Mouse (Mus musculus): Measurements from ENCODE around the gene Yy1. TPM values are rescaled to one million over a fixed set of nuclear protein-coding genes. Genes with fewer than 3 reads are reported as not detected.
A peak's percentile ranks its signal among the peaks of the same experiment; 100 is the strongest.

The Yy1 gene
- polyA plus RNA-seq, 1 experiment from 2014 or later: 8.8 TPM

GRCm38 (mm10) chr12:108809771-108810170 is 17.0 kb downstream of the Yy1 start:
- 44% methylated on average over 1 of the region's 1 CpGs for WGBS (ENCODE audit: insufficient replicate concordance)
- Histone ChIP-seq H3K36me3 (replicated peaks) (peaks cover 55% of the 10 kb centered on the region), H3K27ac (replicated peaks) (peak overlapping the region; percentile 42; the same call in 1 of the 2 replicates)

GRCm38 (mm10) chr12:108810309-108810708 is 17.5 kb downstream of the Yy1 start:
- Histone ChIP-seq H3K4me1 (replicated peaks) (peaks cover 38% of the 10 kb centered on the region), H3K27me3 (no peaks in the 10 kb centered on the region), H3K27ac (replicated peaks) (peak overlapping the region; percentile 42; the same call in 1 of the 2 replicates), H3K4me2 (no peak overlapping the region), H3K9me3 (replicated peaks) (no peaks in the 10 kb centered on the region), H3K36me3 (replicated peaks) (peaks cover 60% of the 10 kb centered on the region), H3K9ac (no peak overlapping the region), H3K4me3 (replicated peaks) (no peak overlapping the region)
- 39% methylated on average over 7 of the region's 7 CpGs for WGBS (ENCODE audit: insufficient replicate concordance)
- ATAC-seq (ENCODE audit: insufficient read depth): no peak

More at GRCm38 (mm10) chr12:108809771-108810170, 17.0 kb downstream of the Yy1 start:
- Histone ChIP-seq H3K4me2 (no peak overlapping the region), H3K4me3 (replicated peaks) (no peak overlapping the region), H3K9ac (no peak overlapping the region), H3K4me1 (replicated peaks) (peaks cover 38% of the 10 kb centered on the region), H3K9me3 (replicated peaks) (no peaks in the 10 kb centered on the region), H3K27me3 (no peaks in the 10 kb centered on the region)
- ATAC-seq (ENCODE audit: insufficient read depth): no peak

GRCm38 (mm10) chr12:108811133-108811532 is 18.4 kb downstream of the Yy1 start:
- 35% methylated on average over 2 of the region's 2 CpGs for WGBS (ENCODE audit: insufficient replicate concordance)
- Histone ChIP-seq H3K4me3 (replicated peaks) (no peak overlapping the region), H3K36me3 (replicated peaks) (peaks cover 63% of the 10 kb centered on the region), H3K9ac (no peak overlapping the region), H3K4me1 (replicated peaks) (peaks cover 38% of the 10 kb centered on the region), H3K27ac (replicated peaks) (0 out of 2 replicates have a peak overlapping the region, but pooled peaks have one; percentile 29), H3K9me3 (replicated peaks) (no peaks in the 10 kb centered on the region), H3K27me3 (no peaks in the 10 kb centered on the region), H3K4me2 (no peak overlapping the region)
- ATAC-seq (ENCODE audit: insufficient read depth): no peak

GRCm38 (mm10) chr12:108812463-108812862 is 19.7 kb downstream of the Yy1 start:
- Histone ChIP-seq H3K9ac (no peak overlapping the region), H3K4me3 (replicated peaks) (no peak overlapping the region), H3K4me2 (no peak overlapping the region), H3K4me1 (replicated peaks) (peaks cover 38% of the 10 kb centered on the region), H3K36me3 (replicated peaks) (peaks cover 63% of the 10 kb centered on the region), H3K27ac (replicated peaks) (no peak overlapping the region), H3K9me3 (replicated peaks) (no peaks in the 10 kb centered on the region), H3K27me3 (no peaks in the 10 kb centered on the region)
- 85% methylated on average over 6 of the region's 6 CpGs for WGBS (ENCODE audit: insufficient replicate concordance)
- ATAC-seq (ENCODE audit: insufficient read depth): no peak

GRCm38 (mm10) chr12:108814470-108814869 is 21.7 kb downstream of the Yy1 start:
- WGBS (ENCODE audit: insufficient replicate concordance): 89% methylated on average over 6 of the region's 6 CpGs
- Histone ChIP-seq H3K4me2 (no peak overlapping the region), H3K9me3 (replicated peaks) (no peaks in the 10 kb centered on the region), H3K36me3 (replicated peaks) (peaks cover 62% of the 10 kb centered on the region), H3K4me3 (replicated peaks) (no peak overlapping the region), H3K27ac (replicated peaks) (no peak overlapping the region), H3K9ac (no peak overlapping the region), H3K27me3 (no peaks in the 10 kb centered on the region), H3K4me1 (replicated peaks) (peaks cover 25% of the 10 kb centered on the region)
- no peak for ATAC-seq (ENCODE audit: insufficient read depth)

- Histone ChIP-seq H3K9ac (no peak overlapping the region), H3K9me3 (replicated peaks) (no peaks in the 10 kb centered on the region), H3K27me3 (no peaks in the 10 kb centered on the region), H3K4me2 (no peak overlapping the region), H3K36me3 (replicated peaks) (peaks cover 56% of the 10 kb centered on the region), H3K4me1 (replicated peaks) (peaks cover 4% of the 10 kb centered on the region), H3K4me3 (replicated peaks) (no peak overlapping the region), H3K27ac (replicated peaks) (no peak overlapping the region)
- WGBS (ENCODE audit: insufficient replicate concordance): 84% methylated on average over 11 of the region's 11 CpGs
- no peak for ATAC-seq (ENCODE audit: insufficient read depth)
Observed at GRCm38 (mm10) chr12:108816569-108816968, 23.8 kb downstream of the Yy1 start.

- Histone ChIP-seq H3K4me2 (no peak overlapping the region), H3K27me3 (no peaks in the 10 kb centered on the region), H3K4me1 (replicated peaks) (no peaks in the 10 kb centered on the region), H3K9ac (no peak overlapping the region), H3K27ac (replicated peaks) (no peak overlapping the region), H3K4me3 (replicated peaks) (no peak overlapping the region), H3K36me3 (replicated peaks) (peaks cover 34% of the 10 kb centered on the region), H3K9me3 (replicated peaks) (no peaks in the 10 kb centered on the region)
- WGBS (ENCODE audit: insufficient replicate concordance): 79% methylated on average over 4 of the region's 4 CpGs
- ATAC-seq (ENCODE audit: insufficient read depth): no peak
Observed at GRCm38 (mm10) chr12:108820461-108820860, 27.7 kb downstream of the Yy1 start.

GRCm38 (mm10) chr12:108823036-108823435 is 30.3 kb downstream of the Yy1 start:
- WGBS (ENCODE audit: insufficient replicate concordance): 78% methylated on average over 8 of the region's 8 CpGs
- no peak overlapping the region for H3K4me2 ChIP-seq
- H3K36me3 ChIP-seq (replicated peaks): peaks cover 30% of the 10 kb centered on the region
- no peak overlapping the region for H3K27ac ChIP-seq (replicated peaks)
- H3K9ac ChIP-seq: no peak overlapping the region
- no peaks in the 10 kb centered on the region for H3K27me3 ChIP-seq
- H3K4me1 ChIP-seq (replicated peaks): no peaks in the 10 kb centered on the region
- H3K9me3 ChIP-seq (replicated peaks): no peaks in the 10 kb centered on the region
- no peak for ATAC-seq (ENCODE audit: insufficient read depth)
- no peak overlapping the region for H3K4me3 ChIP-seq (replicated peaks)

- no peaks in the 10 kb centered on the region for H3K9me3 ChIP-seq (replicated peaks)
- WGBS (ENCODE audit: insufficient replicate concordance): 86% methylated on average over 15 of the region's 15 CpGs
- no peaks in the 10 kb centered on the region for H3K27me3 ChIP-seq
- no peak overlapping the region for H3K9ac ChIP-seq
- ATAC-seq (ENCODE audit: insufficient read depth): no peak
- no peak overlapping the region for H3K27ac ChIP-seq (replicated peaks)
- no peaks in the 10 kb centered on the region for H3K4me1 ChIP-seq (replicated peaks)
- H3K4me3 ChIP-seq (replicated peaks): no peak overlapping the region
- H3K36me3 ChIP-seq (replicated peaks): peaks cover 22% of the 10 kb centered on the region; the same call in 1 of the 2 replicates
- H3K4me2 ChIP-seq: no peak overlapping the region
Observed at GRCm38 (mm10) chr12:108824225-108824874, 31.6 kb downstream of the Yy1 start.

- no peak overlapping the region for H3K9ac ChIP-seq
Observed at GRCm38 (mm10) chr12:108825561-108826224, 32.9 kb downstream of the Yy1 start.

GRCm38 (mm10) chr12:108826282-108826957 is 33.6 kb downstream of the Yy1 start:
- H3K9ac ChIP-seq: no peak overlapping the region
- peaks cover 21% of the 10 kb centered on the region; the same call in 1 of the 2 replicates for H3K36me3 ChIP-seq (replicated peaks)
- 89% methylated on average over 19 of the region's 19 CpGs for whole genome bisulfite sequencing (ENCODE audit: insufficient replicate concordance)
- ATAC-seq (ENCODE audit: insufficient read depth): no peak
- H3K4me2 ChIP-seq: no peak overlapping the region
- H3K27me3 ChIP-seq: no peaks in the 10 kb centered on the region
- H3K27ac ChIP-seq (replicated peaks): no peak overlapping the region
- no peaks in the 10 kb centered on the region for H3K4me1 ChIP-seq (replicated peaks)
- no peak overlapping the region for H3K4me3 ChIP-seq (replicated peaks)
- no peaks in the 10 kb centered on the region for H3K9me3 ChIP-seq (replicated peaks)

More at GRCm38 (mm10) chr12:108825561-108826224, 32.9 kb downstream of the Yy1 start:
- WGBS (ENCODE audit: insufficient replicate concordance): 82% methylated on average over 13 of the region's 13 CpGs
- no peaks in the 10 kb centered on the region for H3K27me3 ChIP-seq
- no peak overlapping the region for H3K4me2 ChIP-seq
- no peaks in the 10 kb centered on the region for H3K4me1 ChIP-seq (replicated peaks)
- no peak overlapping the region for H3K27ac ChIP-seq (replicated peaks)
- peaks cover 21% of the 10 kb centered on the region; the same call in 1 of the 2 replicates for H3K36me3 ChIP-seq (replicated peaks)
- H3K9me3 ChIP-seq (replicated peaks): no peaks in the 10 kb centered on the region
- H3K4me3 ChIP-seq (replicated peaks): no peak overlapping the region
- ATAC-seq (ENCODE audit: insufficient read depth): no peak

Data from liver, embryonic 15.5 days (tissue).